Mouse (Mus musculus) cerebellum, adult 2 months (tissue): ENCODE results near the gene Pdgfra. TPM values are rescaled to one million over a fixed set of nuclear protein-coding genes. Genes with fewer than 3 reads are reported as not detected.

Experiments
- DNase-seq, 2 experiments: peaks; one replicate each; pipeline ENCODE4 v3.0.0; 2021
- H3K27ac ChIP-seq: fragments of 200-500 bp; 2 replicates; pipeline ENCODE4 v1.5.1; 2012; ENCODE audit warnings: low read length, control low read depth, inconsistent platforms; ENCODE audit not compliant: insufficient read depth
- H3K27me3 ChIP-seq: fragments of 200-500 bp; 2 replicates; pipeline ENCODE4 v1.6.1; 2012; ENCODE audit warnings: inconsistent platforms, mild to moderate bottlenecking, low read length, moderate library complexity; ENCODE audit not compliant: control insufficient read depth, insufficient read depth
- H3K4me1 ChIP-seq: fragments of 200-500 bp; 2 replicates; pipeline ENCODE4 v1.6.1; 2011; ENCODE audit warnings: low read length; ENCODE audit not compliant: control insufficient read depth, insufficient read depth
- H3K4me3 ChIP-seq: fragments of 200-500 bp; replicated peaks from 2 replicates; pipeline ENCODE3; 2011; ENCODE audit warnings: mild to moderate bottlenecking, low read depth, low read length, control low read depth; ENCODE audit not compliant: insufficient read depth
- CTCF ChIP-seq: fragments of 200-500 bp; IDR thresholded peaks from 2 replicates; pipeline ENCODE4 v1.5.1; 2011; ENCODE audit warnings: low read depth, mild to moderate bottlenecking, control low read depth, low read length, moderate library complexity, borderline replicate concordance; ENCODE audit not compliant: insufficient read depth
- POLR2A ChIP-seq: fragments of 200-500 bp; IDR thresholded peaks from 2 replicates; pipeline ENCODE4 v1.6.1; 2011; ENCODE audit warnings: low read length, control low read depth, borderline replicate concordance; ENCODE audit not compliant: insufficient read depth
- WGBS: fragments of 180-500 bp; shearing (Covaris S2); methylation state at CpG from one replicate; pipeline ENCODE4 v1.1.7; 2018; 5-methylcytosine and 5-hydroxymethylcytosine counted together
- polyA plus RNA-seq: library from polyadenylated mRNA; depleted of rRNA; stranded (reverse); fragments of >200 nt; gene quantifications from 2 replicates; pipeline ENCODE4 v1.2.3, GENCODE M21; 2012

Gene Pdgfra
- polyA plus RNA-seq, 1 experiment, result 8.6 TPM

- Histone ChIP-seq H3K4me3 (peak overlapping the region; percentile 37), H3K27me3 (peaks cover 17% of the 10 kb centered on the region; the same call in 1 of the 2 replicates), H3K4me1 (peaks cover 8% of the 10 kb centered on the region), H3K27ac (no peak overlapping the region)
- under 1% methylated on average over 21 of the region's 21 CpGs for WGBS
- DNase-seq, result peak in 1 of 2 experiments; percentile 29
- TF ChIP-seq POLR2A (no peak), CTCF (no peak)
Measured at GRCm38 (mm10) chr5:75156554-75157036, 4.5 kb downstream of the Pdgfra start.

GRCm38 (mm10) chr5:75157038-75157437, 4.9 kb downstream of the Pdgfra start:
- Histone ChIP-seq H3K27ac (no peak overlapping the region), H3K27me3 (peaks cover 16% of the 10 kb centered on the region; the same call in 1 of the 2 replicates), H3K4me3 (peak overlapping the region; percentile 37), H3K4me1 (peaks cover 8% of the 10 kb centered on the region)
- TF ChIP-seq CTCF, result peak; percentile 85
- TF ChIP-seq POLR2A, result no peak
- DNase-seq, result peak; percentile 59 to 64
- 0% methylated on average over 3 of the region's 3 CpGs for WGBS

DNA sequence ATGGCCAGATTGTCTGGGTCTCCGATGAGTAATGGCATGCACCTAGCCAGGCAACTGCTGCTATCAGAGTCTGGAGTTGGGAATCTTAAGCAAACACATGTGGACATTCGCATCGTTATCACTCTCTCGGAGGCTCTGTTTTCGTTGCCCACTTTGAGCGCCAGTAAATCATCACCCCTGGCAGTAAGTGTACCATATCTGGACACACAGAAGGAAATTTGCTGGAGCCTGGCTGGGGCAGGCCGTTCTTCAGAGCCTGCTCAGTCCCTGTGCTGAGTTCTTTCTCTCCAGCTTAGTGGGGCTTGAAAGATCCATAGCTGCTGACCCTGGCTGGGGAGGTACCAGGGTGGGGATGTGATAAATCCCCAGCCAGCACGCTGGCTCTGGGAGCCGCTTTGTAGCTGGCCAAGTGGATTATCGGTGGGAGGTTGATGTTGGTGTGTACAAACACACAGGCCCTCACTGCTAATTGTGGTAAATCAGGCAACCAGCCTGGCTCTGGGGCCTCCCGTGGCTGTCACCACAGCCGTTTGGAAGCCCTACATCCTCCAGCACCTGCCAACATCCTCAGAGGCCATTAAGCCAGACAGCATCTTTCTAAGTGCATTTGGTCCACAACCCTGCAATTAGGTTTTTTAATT, 8.6 kb downstream of the Pdgfra start:
- 27% methylated on average over 12 of the region's 12 CpGs for WGBS
- no peak for DNase-seq
- no peak overlapping the region for H3K4me3 ChIP-seq
- H3K27ac ChIP-seq, result no peak overlapping the region
- TF ChIP-seq POLR2A, result no peak
- no peak for TF ChIP-seq CTCF
- peaks cover 4% of the 10 kb centered on the region; the same call in 1 of the 2 replicates for H3K27me3 ChIP-seq
- H3K4me1 ChIP-seq, result peaks cover 8% of the 10 kb centered on the region

GRCm38 (mm10) chr5:75161586-75161985, 9.5 kb downstream of the Pdgfra start:
- H3K4me3 ChIP-seq, result no peak overlapping the region
- TF ChIP-seq CTCF (no peak), POLR2A (no peak)
- peaks cover 3% of the 10 kb centered on the region for H3K4me1 ChIP-seq
- H3K27ac ChIP-seq, result no peak overlapping the region
- H3K27me3 ChIP-seq, result peaks cover 2% of the 10 kb centered on the region; the same call in 1 of the 2 replicates
- no peak for DNase-seq
- 24% methylated on average over 6 of the region's 6 CpGs for WGBS

DNA sequence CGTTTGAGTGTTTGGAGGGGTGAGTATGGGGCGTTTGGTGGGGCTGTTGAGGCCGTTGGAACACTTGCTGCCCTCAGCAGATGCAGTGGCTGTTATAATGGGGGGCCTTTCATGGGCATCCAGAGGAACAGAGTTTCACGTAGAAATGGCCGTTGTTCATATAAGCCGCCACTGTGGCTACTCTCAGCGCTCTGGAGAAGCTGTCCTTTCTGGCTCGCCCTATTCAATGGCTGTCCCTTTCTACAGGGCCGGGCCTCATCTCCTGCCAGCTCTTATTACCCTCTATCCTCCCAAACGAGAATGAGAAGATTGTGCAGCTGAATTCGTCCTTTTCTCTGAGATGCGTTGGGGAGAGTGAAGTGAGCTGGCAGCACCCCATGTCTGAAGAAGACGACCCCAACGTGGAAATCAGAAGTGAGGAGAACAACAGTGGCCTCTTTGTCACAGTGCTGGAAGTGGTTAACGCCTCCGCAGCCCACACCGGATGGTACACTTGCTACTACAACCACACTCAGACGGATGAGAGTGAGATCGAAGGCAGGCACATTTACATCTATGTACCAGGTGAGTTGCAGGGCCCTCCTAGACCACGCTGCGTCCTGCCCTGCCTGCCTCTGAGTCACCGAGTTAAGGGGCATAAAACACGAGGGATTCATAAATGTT, 11.3 kb downstream of the Pdgfra start:
- no peak overlapping the region for H3K27ac ChIP-seq
- peaks cover 2% of the 10 kb centered on the region; the same call in 1 of the 2 replicates for H3K27me3 ChIP-seq
- TF ChIP-seq POLR2A, result no peak
- no peak for TF ChIP-seq CTCF
- no peak overlapping the region for H3K4me3 ChIP-seq
- 75% methylated on average over 23 of the region's 23 CpGs for WGBS
- H3K4me1 ChIP-seq, result no peaks in the 10 kb centered on the region
- DNase-seq, result no peak

- Histone ChIP-seq H3K27ac (no peak overlapping the region), H3K27me3 (peaks cover 2% of the 10 kb centered on the region; the same call in 1 of the 2 replicates), H3K4me3 (no peak overlapping the region), H3K4me1 (no peaks in the 10 kb centered on the region)
- 81% methylated on average over 4 of the region's 4 CpGs for WGBS
- no peak for DNase-seq
- TF ChIP-seq CTCF (no peak), POLR2A (no peak)
Measured at GRCm38 (mm10) chr5:75164688-75165087, 12.6 kb downstream of the Pdgfra start.

GRCm38 (mm10) chr5:75169837-75170236, 17.7 kb downstream of the Pdgfra start:
- Histone ChIP-seq H3K4me1 (no peaks in the 10 kb centered on the region), H3K27ac (no peak overlapping the region), H3K27me3 (no peaks in the 10 kb centered on the region; the same call in 1 of the 2 replicates), H3K4me3 (no peak overlapping the region)
- TF ChIP-seq CTCF (no peak), POLR2A (no peak)
- DNase-seq, result no peak
- 38% methylated on average over 6 of the region's 6 CpGs for WGBS

- H3K27ac ChIP-seq, result no peak overlapping the region
- DNase-seq, result no peak
- no peaks in the 10 kb centered on the region for H3K4me1 ChIP-seq
- 12% methylated on average over 10 of the region's 10 CpGs for WGBS
- TF ChIP-seq CTCF (no peak), POLR2A (no peak)
- H3K4me3 ChIP-seq, result no peak overlapping the region
- no peaks in the 10 kb centered on the region; the same call in 1 of the 2 replicates for H3K27me3 ChIP-seq
Measured at GRCm38 (mm10) chr5:75171859-75172258, 19.8 kb downstream of the Pdgfra start.
